Mouse (Mus musculus) spleen, postnatal 10 days (tissue): Measurements from ENCODE around the gene Hpca.

Experiments used
- DNase-seq, 2 experiments: peaks; one replicate each; pipeline ENCODE4 v3.0.0; 2021 to 2022; ENCODE audit warnings: low spot score in 2 of 2

The Hpca gene

DNA sequence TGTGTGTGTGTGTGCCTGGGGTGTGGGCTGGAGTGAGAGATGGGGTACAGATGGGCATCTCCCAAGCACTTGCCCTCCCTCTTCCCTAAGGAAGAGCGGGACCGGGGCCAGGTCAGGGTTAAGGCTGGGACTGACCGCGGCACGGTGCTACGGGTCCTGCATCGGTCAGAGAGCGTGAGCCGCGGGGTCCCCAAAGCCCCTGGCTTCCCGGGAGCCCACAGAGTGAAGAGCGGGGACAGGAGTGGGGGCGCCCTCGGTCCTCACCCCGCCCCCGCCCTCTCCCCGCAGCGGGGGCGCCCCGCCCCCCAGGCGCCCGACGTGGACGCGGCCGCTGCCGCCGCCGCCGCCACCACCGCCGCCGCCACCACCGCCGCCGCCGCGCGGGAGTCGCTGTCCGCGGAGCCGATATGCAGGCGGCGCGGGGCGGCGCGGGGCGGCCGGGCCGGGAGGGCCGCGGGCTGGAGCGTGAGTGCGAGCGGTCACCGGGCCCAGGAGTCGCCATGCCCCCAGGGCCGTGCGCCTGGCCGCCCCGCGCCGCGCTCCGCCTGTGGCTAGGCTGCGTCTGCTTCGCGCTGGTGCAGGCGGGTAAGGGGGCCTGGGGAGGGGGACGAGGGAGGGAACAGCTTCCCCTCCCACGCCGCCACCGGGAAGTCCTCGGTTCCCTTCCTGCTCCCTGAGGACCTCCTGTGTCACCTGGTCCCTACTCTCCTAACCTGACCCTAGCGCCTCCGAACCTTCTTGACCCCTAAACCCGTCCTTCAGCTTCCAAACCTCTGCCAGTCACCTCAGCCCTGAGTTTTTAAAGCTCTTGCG, 14.9 kb upstream of the Hpca start, which contains the start of gene Fndc5:
Fndc5 (plus strand) TSS at position 421 of the 813 bp plus-strand sequence.
- DNase-seq: no peak

DNA sequence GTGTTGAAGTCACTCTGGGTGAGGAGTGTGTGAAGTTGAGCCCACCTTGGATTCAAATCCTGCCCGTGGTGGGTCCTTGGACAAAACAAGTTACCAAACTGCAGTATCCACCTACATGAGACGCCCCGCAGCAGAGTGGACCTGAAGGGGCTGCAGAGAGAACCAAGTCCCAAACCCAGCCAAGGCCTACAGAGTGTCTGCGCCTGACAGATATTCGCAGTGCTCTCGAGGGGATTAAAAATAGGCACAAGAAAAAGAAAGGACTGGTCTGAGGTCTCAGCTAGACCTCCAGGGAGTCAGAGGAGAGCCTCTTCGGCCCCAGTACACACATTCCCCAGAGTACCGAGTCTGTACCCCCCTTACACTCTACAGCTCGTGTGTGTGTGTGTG, 14.3 kb upstream of the Hpca start:
- no peak for DNase-seq

DNA sequence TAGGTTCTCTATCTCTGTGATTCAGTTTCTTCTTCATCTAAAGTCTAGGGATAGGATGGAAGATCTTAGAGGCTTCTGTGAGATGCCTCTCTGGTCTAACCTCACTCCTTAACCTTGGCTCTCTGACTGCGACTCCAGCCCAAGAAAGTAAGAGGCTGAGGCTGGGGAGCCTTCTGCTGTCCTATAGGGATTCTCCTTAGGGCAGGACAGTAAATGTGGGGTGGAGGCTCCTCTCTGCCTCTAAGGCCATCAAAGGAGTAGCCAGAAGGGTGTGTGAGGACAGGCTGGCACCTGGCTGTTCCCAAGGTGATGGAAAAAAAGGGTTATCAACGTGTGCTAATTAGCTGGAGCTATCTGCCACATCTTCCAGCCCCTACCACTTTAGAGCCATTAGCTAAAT, 13.8 kb upstream of the Hpca start:
- no peak for DNase-seq

DNA sequence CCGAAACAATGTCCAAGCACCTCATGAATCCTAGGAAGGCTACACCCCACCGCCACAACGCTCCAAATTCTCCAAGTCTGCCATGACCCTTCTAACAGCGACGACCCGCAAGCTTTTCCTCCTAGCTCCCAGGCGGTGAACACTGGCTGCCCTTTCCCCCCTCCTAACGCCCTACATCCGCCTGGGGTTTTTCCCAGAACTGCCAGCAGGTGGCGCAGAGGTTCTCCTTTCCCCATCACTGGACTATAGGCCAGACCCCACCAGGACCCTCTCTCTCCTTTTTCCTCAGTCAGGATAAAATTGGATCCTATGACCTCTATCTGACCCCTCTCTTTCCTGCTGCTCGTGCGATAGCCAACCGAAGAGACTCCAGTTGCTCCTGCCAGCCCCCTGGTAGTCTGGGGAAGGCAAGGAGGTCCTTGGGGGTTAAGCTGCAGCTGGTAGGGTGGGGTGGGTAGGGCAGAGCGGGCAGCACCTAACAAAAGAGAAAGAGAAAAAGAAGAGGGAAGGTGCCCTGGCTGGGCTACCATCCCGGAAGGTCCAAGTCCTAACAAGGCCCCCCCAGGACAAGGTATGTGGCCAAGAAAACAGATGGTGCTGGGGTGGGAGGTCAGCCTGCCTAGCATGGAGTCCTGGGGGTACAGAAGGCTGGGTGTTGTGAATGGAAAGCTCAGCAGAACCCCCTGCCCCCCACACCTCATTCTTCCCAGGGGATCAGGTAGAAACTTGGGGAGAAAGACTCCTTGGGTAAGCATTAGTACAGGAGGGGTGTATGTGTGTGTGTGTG, 13.2 kb upstream of the Hpca start:
- DNase-seq: peak; percentile 66 to 84

DNA sequence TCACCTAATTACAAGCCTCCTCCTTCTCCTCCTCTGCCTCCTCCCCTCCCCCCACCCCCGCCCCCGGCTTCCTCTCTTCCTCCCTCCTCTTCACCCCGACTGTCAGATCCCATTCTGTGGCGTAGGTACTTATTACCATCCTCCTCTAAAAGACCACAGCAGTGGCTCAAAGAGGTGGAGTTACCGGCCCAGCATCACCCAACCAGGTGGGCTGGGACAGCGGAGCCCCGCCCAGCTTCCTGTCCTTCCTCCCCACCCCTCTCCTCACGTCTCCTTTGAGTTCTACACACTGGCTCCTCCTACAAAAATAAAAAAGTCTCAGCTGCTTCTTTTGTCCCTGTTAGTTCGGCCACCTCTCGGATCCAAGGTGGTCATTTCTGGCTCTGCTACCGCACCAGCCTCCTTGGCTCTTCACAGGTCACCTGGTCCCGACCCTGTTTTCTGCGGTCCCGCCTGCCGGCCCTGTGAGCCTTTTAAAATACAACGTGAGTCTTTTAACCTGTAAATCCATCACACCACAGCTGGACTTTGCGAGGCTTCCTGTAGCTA, 9.0 kb upstream of the Hpca start:
- no peak for DNase-seq

DNA sequence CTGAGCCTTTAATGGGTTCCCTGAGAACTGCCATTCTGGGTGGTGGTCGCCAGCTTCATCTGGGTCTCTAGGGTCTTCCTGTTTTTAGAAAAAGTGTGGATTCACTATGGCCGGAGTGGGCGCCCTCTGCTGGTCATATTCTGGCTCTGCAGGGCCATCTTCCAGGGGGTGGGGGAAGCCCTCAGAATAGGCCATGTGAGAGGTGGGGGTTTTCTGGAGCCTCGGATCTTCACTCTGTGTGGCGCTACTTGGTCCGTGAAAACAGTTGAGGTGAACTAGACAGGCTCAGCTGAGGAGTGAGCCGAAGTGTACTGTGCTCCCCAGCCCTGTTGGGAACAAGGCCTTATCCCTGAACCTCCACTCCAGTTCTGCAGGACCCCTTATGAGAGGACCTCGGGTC, 8.3 kb upstream of the Hpca start:
- DNase-seq: peak in 1 of 2 experiments; percentile 58

DNA sequence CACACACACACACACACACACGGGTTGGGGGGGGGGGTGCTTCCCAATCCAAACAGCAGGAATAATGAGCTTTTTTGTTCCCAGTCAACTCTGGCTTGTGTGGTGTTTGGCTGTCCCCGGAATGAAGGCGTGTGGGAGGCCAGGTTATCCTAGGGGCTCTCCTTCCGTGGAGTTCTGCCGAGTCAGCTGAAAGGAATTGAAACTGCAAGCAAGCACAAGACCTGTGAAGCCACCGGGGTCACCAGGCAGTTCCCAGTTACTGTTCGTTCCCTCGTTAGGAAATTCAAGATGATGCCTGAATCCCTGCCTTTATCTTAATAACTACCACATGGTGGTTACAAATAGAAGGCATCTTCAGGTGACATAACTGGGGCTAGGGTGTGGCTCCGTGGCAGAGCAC, 7.6 kb upstream of the Hpca start:
- DNase-seq: no peak

DNA sequence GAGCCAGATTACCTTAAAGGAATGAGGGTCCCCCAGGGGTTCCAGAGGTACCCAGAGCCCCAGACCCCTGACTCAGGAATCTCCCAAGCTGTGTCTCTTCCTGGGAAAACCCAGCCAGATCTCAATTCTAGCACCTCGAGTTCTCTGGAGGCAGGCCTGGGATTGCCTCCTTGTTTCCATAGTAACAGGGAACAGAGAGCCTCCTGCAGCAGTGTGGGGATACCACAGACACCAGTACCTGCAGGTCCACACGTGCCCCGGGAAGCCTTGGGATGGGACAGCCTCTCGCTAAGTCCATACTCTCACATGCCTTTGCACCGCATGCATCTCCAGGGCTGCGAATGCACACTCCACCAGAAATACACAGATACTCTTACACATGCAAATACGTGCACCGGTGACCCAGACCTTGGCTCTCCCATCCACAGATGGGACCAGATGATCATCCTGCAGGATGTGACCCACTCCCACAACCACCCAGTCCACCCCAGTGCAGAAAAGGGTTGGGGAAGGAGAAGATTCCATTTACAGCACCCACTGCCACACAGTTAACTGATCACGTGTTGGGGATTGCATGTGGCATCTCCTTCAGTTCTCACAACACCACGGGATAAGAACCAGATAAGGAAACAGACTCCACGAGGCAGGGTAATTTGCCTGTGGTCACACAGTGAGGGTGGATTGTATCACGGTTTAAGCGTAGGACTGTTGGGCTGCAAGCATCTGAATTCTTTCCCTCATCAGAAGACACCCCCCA, 6.9 kb upstream of the Hpca start:
- no peak for DNase-seq

DNA sequence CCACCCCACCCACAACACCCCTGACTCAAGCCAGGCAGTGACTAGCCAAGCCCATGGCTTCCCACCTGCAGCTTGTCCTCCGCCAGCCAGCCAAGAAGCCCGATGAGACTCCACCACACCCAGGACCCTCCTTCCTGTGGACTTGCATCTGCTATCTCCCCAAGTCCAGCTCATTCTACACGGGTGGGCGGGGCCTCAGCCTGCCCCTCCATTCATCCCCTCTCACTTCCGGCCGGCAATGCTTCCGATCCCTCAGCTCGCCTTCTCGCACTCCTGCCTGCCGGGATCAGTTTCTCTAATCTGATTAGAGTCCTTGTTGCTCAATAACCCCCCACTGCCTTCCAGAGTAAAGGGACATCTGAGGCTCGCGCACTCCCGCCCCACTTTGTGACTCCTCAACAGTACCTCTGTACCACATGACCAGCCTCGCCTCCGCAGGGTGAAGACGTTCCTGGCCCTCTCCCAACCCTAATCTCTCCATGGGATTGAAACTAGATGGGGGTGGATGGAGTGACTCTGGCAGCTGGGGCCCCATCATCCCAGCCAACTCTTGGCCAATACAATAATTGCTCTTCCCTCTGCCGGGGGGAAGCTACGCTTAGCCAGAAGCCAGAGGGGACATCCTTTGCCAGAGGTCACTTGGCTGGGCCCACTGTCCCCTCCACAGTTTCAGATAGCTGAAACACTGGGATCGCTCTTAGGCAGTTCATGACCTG, 4.1 kb upstream of the Hpca start:
- no peak for DNase-seq

DNA sequence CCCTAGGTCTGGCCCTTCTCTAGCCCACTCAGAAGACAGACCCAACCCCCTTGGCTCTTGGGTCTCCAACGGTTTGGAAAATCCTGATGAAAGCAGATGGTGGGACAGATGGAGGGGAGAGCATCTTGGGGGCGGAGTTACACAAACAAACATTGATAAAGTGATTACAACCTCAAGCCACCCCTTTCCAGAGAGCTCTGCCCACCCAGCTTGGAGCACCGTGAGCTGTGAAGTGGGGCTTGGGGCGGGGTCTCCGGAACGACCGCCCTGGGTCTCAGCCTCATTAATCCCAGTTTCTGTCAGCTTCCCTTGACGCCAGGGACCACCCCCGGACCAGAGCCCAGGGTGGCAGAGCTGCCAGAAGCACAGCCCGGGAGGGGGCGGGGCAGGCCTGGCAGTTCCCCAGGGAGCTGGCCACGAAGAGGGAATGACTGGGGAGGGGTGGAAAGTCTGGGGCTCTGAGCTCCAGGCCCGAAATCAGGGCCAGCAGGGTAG, 2.9 kb upstream of the Hpca start:
- no peak for DNase-seq

DNA sequence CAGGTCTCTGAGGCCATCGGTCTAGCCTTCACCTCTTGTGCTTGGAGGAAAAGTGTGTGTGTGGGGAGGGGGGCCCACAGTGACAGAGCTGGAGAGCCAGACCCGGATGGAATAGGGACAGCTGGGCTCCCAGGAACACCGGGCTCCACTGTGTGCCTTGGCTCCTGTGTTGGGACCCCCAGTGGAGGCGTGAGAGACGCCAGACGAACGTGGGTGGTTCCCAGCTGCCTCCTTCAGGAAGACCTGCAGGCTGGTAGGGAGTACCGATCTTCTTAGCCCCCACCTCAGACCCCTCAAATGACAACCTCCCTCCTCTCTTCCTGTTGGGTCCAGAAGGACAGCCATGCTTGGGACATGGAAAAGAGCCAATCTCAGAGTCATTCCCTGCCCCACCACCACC, 883 bp upstream of the Hpca start:
- DNase-seq: no peak

DNA sequence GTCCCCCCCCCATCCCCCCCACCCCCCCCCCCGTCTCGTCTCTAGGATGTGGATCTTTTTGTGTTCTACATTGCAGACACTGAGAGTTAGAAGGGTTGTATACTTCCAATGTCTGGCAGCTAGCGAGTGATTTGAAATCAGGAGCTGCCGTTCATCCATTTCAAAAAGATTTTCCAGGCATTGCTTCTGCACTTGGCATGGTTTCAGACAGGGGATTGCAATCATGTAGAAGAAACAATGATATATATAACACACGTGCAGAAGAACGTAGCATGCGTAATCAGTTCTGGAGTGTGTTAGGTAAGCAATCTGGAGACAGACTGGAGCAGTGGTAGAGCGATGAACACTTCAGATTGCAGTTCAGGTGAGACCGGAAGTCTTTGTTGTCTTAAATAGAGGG, 271 bp upstream of the Hpca start:
- DNase-seq: no peak

DNA sequence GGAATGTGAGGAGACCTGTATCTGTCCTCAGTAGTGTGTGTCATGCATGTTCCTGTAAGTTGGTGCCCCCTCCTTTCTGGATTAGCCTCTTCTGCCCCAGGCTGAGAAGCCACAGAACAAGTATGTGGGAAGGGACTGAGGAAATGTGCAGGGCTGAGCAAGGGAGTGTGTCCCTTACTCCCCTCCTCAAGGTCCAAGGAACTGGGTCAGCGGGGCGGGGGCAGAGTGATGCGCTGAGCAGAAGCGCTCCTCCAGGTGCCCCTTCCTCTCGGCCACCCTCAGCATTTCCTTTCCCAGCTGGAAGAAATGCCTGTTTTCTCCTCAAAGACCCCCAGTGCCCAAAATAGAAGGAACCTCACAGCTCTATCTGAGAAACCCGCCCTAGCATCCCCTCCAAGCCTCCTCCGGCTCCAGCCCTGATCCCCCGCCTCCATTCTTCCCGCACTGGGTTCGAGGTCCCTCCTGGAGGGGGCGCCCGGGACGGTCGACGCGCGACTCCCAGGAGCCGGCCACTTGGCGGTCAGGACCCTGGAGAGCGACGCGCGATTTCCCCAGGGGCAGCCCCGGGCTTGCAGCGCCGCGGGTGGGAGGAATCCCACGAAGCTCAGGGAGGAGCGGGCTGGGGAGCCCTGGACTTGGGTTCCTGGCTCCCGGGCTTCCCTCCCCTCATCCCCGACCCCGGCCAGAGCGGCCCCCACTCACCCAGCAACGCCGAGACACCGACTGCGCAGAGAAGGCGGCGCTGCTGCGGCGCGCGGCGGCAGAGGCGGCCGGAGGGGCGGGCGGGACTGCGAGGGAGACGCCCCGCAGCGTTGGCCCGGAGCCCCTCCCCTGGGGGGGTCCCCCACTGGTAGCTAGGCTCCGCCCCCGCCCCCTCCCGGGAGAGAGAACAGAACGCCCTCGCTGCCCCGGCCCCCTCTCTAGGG, 1.1 kb downstream of the Hpca start:
- DNase-seq: peak in 1 of 2 experiments; percentile 75

DNA sequence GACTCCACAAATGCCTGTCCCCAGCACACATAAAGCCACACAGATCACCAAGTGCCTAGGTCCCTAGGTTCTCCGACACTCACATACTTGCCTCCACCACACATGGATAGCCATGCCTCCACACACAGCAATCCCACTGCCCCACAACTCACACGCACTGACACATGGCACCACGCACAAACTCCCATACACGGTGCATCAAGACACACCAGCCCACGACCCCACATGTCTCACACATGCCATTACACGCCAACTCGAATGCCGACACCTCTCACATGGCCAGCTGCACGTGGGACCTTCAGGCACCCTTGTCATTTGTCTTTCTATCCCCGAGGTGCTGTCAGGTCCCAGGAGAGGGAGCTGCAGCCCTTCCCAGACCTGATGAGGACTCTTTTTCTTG, 2.1 kb downstream of the Hpca start:
- DNase-seq: no peak

DNA sequence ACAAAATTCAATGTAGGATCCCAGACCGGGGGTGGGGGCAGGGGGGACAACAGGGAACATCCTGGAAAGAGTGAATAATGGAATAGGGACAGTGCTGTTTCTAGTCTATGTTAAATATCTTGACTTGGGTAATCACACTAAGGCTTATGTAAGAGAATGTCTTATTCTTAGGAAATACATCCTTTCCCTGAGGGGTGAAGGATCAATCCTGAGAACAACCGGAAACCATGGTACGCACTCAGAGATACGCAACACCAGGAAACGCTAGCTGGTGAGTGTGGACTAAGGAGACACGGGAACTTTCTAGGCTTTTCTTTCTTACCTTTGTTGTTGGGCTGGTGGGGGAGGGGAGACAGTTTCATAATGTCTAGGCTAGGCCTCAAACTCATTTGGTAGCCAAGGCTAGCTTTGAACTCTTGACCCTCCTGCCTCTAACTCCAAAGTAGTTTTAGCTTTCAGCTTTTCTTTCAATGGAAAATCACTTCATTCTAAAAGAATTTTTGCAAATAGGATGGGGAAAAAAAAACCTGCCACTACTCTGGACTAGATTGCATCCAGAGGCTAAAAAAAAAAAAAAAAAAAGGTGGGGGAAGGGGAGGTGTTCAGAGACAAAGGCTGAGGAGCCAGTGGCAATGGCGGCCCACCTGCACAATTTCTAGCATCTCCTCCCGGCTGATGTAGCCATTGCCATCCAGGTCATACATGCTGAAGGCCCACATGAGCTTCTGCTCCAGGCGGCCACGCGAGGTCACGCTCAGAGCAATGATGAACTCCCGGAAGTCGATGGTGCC, 3.9 kb downstream of the Hpca start:
- DNase-seq: no peak

DNA sequence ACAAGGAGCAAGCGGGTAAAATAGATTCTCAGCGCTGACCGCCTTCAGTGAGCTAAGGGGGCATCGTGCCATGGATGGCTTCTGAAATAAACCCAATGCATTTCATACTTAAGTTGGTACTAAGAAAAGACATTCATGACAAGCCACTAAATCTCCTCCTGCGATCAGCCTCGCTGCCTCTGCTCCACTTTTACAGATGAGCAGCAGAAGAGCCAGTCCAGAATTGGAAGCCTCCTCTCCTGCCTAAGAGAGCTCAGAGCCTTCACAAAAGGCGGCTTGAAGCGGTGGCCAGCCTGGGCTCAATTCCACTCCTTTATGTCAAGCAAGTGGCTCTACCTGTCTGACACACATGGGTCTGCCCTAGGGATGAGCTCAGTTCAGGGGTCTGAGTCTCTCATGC, 5.1 kb downstream of the Hpca start:
- no peak for DNase-seq

DNA sequence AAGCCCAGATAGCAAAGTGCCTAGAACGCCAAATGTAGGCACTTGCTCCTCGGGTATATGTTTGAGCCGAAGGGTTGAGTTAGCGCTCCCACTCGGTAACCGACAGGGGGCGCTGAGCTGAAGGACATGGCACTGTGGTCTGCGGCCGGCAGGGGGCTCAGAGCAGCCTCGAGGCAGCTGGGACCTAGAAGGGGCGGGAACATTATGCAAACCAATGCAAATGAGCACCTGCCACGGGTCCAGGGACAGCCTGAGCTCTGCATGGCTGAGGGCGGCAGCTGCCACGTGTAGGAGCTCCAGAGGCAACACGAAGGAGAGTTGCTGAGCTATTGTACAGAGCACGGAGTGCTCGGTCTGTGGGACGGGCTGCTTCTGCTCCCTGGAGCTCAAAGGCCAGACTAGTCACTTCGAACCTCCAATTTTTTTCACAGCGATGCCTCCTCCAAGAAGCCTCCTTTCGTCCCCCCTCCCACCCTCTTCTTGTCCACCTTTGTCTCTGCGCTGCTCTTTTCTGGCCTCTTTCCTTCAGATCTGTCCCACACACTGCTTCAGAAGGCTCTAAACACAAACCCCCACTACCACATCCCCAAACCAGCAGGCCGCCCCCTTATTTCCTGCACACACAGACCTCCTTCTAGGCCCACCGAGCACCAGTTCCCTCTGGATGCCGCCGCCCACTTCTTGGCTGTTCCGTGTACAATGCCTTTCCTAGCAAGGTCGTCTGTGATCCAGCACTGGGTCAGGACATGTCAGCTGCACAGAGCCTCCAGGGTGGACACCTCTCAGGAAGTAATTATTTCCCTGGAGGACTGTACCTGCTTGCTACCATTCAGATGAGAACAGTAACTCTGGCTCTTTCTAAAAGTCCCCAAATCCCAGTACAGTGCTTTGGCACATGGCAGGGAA, 8.5 kb downstream of the Hpca start:
- peak; percentile 37 to 79 for DNase-seq

DNA sequence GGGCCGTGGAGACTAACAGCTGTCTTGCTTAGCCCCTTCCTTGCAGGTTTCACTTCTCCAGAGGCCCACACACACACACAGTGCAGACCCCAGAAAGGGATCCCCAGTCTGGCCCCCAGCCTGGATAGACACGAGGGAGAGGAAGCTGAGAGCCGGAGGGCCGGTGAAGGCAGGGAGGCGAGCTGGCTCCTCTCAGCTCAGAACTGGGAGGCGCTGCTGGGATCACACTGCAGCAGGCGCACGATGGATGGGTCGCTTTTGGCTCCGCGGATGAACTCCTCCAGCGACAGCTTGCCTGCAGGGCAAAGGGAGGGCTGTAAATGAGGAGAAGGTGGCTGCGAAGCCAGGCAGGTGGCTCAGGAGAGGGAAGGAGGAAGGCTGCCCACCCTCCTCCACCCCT, 9.6 kb downstream of the Hpca start:
- DNase-seq: no peak
